In the genomic region with DNA sequence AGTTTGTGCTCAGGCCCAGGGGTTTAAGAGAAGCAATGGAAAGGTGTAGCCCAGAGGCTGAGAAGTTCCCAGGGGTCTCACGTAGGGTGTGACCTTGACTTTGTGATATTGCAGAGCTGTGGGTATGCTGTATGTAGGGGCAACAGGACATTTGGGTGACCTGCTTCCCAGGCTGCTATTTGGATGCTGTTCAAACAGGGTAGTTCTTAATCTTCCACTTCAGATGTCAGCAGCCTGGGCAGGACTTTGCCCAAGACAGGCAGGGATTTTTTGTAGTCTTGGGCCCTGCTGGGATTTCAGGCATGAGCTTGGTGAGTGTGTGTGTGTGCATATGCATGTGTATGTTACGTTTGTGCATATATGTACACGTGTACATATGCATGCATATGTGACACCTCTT, we compare ENCODE assay signal across 12 mouse cellular contexts. TPM values are rescaled to one million over a fixed set of nuclear protein-coding genes. Genes with fewer than 3 reads are reported as not detected.
DNase-seq lines count a peak whose midpoint lies in the region; ATAC-seq lines count a peak whose summit lies in the region.
"Had no signal": no experiment of that assay in that cellular context is flagged by ENCODE, and none has a peak within 500 bp of the region (broad histone marks: within the 10 kb centered on the region; RNA-seq: fewer than 3 reads in every experiment).

No protein-coding gene starts in this region.

- H3K9me3 ChIP-seq in intestine, embryonic 15.5 days, result no peaks in the 10 kb centered on the region
- no peaks in the 10 kb centered on the region for H3K9me3 ChIP-seq in liver, embryonic 16.5 days (replicated peaks; ENCODE audit: control insufficient read depth, low read length)
- H3K9me3 ChIP-seq: hindbrain, embryonic 13.5 days; midbrain, embryonic 15.5 days had no signal

- H3K27ac ChIP-seq in intestine, embryonic 15.5 days, result peak overlapping the region; percentile 73
- peak overlapping the region; percentile 42; the same call in 1 of the 2 replicates for H3K27ac ChIP-seq in liver, embryonic 16.5 days (ENCODE audit: low read length)
- H3K27ac ChIP-seq: hindbrain, embryonic 13.5 days; midbrain, embryonic 15.5 days had no signal

- 76% methylated on average over 3 of the region's 3 CpGs for WGBS in intestine, embryonic 15.5 days
- 67% methylated on average over 3 of the region's 3 CpGs for WGBS in liver, embryonic 16.5 days (ENCODE audit: insufficient replicate concordance)

- H3K9ac ChIP-seq in intestine, embryonic 15.5 days, result no peak overlapping the region
- H3K9ac ChIP-seq in liver, embryonic 16.5 days (ENCODE audit: low read depth, low read length), result no peak overlapping the region
- H3K9ac ChIP-seq: hindbrain, embryonic 13.5 days; midbrain, embryonic 15.5 days had no signal

- H3K4me3 ChIP-seq in intestine, embryonic 15.5 days (replicated peaks), result no peak overlapping the region
- H3K4me3 ChIP-seq in liver, embryonic 16.5 days (ENCODE audit: low read depth, low read length), result no peak overlapping the region
- H3K4me3 ChIP-seq: hindbrain, embryonic 13.5 days; midbrain, embryonic 15.5 days had no signal

- ATAC-seq in intestine, embryonic 15.5 days, result no peak
- ATAC-seq in liver, embryonic 16.5 days (ENCODE audit: low read depth), result no peak
- ATAC-seq: midbrain, embryonic 15.5 days had no signal

- H3K4me1 ChIP-seq in intestine, embryonic 15.5 days (replicated peaks), result peaks cover 56% of the 10 kb centered on the region
- H3K4me1 ChIP-seq in liver, embryonic 16.5 days (ENCODE audit: control insufficient read depth, low read depth, low read length), result peaks cover 54% of the 10 kb centered on the region

- 0 out of 2 replicates have a peak overlapping the region, but pooled peaks have one; percentile 31 for H3K4me2 ChIP-seq in intestine, embryonic 15.5 days (replicated peaks)
- H3K4me2 ChIP-seq in liver, embryonic 16.5 days (ENCODE audit: low read depth, low read length), result no peak overlapping the region
- H3K4me2 ChIP-seq: hindbrain, embryonic 13.5 days; midbrain, embryonic 15.5 days had no signal

- peak; percentile 65 for DNase-seq in kidney, adult 11 months
- DNase-seq in kidney, postnatal 4 days, result no peak
- DNase-seq in kidney, adult 9 months, result peak; percentile 79
- no peak for DNase-seq in left cerebral cortex, adult 18-20 months (ENCODE audit: low spot score in 2 of 2)
- DNase-seq in cerebellum, postnatal 25 days, result no peak
- DNase-seq: cerebellum, adult 11 months; right cerebral cortex, postnatal 14 days; thymus, postnatal 36 days had no signal

- H3K36me3 ChIP-seq in intestine, embryonic 15.5 days, result no peaks in the 10 kb centered on the region
- H3K36me3 ChIP-seq in liver, embryonic 16.5 days (ENCODE audit: control insufficient read depth, insufficient read depth), result no peaks in the 10 kb centered on the region
- H3K36me3 ChIP-seq: hindbrain, embryonic 13.5 days; midbrain, embryonic 15.5 days had no signal

- H3K27me3 ChIP-seq in intestine, embryonic 15.5 days (replicated peaks), result no peaks in the 10 kb centered on the region
- H3K27me3 ChIP-seq in liver, embryonic 16.5 days (ENCODE audit: control insufficient read depth, insufficient read depth, low read depth, low read length), result no peaks in the 10 kb centered on the region
- H3K27me3 ChIP-seq: hindbrain, embryonic 13.5 days; midbrain, embryonic 15.5 days had no signal

RNA-seq across cellular contexts. Expression of a gene that starts 28.4 kb away (rescaled TPM):
- polyA plus RNA-seq in intestine, embryonic 15.5 days (2015; fragmentation: Nextera tagmentation; extraction: Ambion mirVana), result 11.7 and 12.5 TPM in 2 replicates
- polyA plus RNA-seq in liver, embryonic 16.5 days (2015; fragmentation: Nextera tagmentation; extraction: Ambion mirVana), result 4.9 and 5.5 TPM in 2 replicates
- total RNA-seq in left cerebral cortex, adult 18-20 months (2021), result 10 to 100 TPM; 25.2 to 25.5 TPM

Comparison
In these comparisons a context has a peak if more than half of its experiments do, and no peak if none do; other contexts are left out.
1. DNase-seq: peak in kidney, adult 11 months (single experiment) and kidney, adult 9 months (single experiment); none in kidney, postnatal 4 days (0 of 2), left cerebral cortex, adult 18-20 months (0 of 2) and cerebellum, postnatal 25 days (0 of 2).